Mouse (Mus musculus) G1E (cell line): ENCODE data around the gene S100a10.

Experiments used
- CTCF ChIP-seq: IDR thresholded peaks from 2 replicates; pipeline ENCODE4 v1.5.1; 2012; ENCODE audit warnings: low read depth, low read length, inconsistent platforms, mixed read lengths
- GATA1 ChIP-seq: IDR thresholded peaks from 2 replicates; pipeline ENCODE4 v1.6.1; 2012; ENCODE audit warnings: borderline replicate concordance, low read length, inconsistent platforms, mixed read lengths
- GATA2 ChIP-seq: IDR thresholded peaks from 2 replicates; pipeline ENCODE4 v1.6.1; 2012; ENCODE audit warnings: low read depth, low read length, inconsistent platforms, borderline replicate concordance
- POLR2AphosphoS5 ChIP-seq: IDR thresholded peaks from 2 replicates; pipeline ENCODE4 v1.6.1; 2012; ENCODE audit warnings: low read depth, low read length, inconsistent platforms; ENCODE audit not compliant: insufficient replicate concordance
- TAL1 ChIP-seq: conservative IDR thresholded peaks from 2 replicates; pipeline ENCODE4 v1.6.1; 2012; ENCODE audit warnings: low read depth, low read length, inconsistent platforms, mixed read lengths

GRCm38 (mm10) chr3:93520330-93521193, 34.3 kb upstream of the S100a10 start, which contains the start of gene S100a11:
- TF ChIP-seq CTCF, result no peak
- TF ChIP-seq TAL1, result no peak
- no peak for TF ChIP-seq GATA1
- TF ChIP-seq POLR2AphosphoS5, result no peak
- TF ChIP-seq GATA2, result no peak
